Mouse (Mus musculus): Measurements from ENCODE around the gene Gabbr2. TPM values are rescaled to one million over a fixed set of nuclear protein-coding genes. Genes with fewer than 3 reads are reported as not detected.

Gene Gabbr2
- polyA plus RNA-seq, 1 experiment, result not detected

DNA sequence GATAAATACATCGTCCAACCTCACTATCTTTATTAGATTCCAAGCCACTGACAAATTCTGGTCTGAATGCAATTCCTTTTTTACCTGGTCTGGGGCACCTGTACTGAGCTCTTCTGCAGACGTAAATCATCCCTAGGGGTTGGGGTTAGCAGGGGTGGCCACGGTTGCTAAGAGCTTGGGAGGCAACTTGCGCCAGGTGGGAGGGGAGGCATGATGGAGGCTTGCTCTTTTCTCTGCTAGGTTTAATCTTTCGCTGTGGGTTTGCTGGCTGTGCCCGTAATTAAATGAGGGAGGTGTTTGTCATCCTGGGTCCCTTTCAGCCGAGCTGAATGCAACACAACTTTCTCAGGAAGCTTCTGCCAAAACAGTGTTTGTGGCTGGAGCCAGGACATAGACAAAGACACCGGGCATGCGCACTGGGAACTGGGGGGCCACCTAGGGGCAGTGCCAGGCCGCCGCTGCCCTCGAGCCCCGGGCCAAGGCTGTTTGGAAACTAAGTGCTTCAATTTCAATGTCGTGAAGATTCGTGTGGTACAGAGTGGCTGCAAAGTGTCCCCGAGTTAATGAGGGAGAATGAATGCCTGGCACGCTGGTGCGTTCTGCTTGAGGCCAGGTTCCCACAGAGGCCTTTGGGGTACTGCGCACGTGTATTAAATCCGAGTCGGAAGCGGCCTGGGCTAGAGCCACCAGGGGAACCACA, 136.8 kb downstream of the Gabbr2 start:
- Histone ChIP-seq H3K36me3 (ENCODE audit: control insufficient read depth) (peaks cover 64% of the 10 kb centered on the region), H3K9me3 (ENCODE audit: control insufficient read depth, low read length) (peaks cover 16% of the 10 kb centered on the region), H3K4me3 (replicated peaks) (peak overlapping the region; percentile 77), H3K4me1 (ENCODE audit: control insufficient read depth) (peaks cover 75% of the 10 kb centered on the region), H3K27me3 (ENCODE audit: control insufficient read depth) (no peaks in the 10 kb centered on the region)
- TF ChIP-seq GATA1 (IDR thresholded peaks at IDR 0.05; ENCODE audit: low read length) (no peak), TAL1 (IDR thresholded peaks at IDR 0.05; ENCODE audit: low read length) (no peak)

DNA sequence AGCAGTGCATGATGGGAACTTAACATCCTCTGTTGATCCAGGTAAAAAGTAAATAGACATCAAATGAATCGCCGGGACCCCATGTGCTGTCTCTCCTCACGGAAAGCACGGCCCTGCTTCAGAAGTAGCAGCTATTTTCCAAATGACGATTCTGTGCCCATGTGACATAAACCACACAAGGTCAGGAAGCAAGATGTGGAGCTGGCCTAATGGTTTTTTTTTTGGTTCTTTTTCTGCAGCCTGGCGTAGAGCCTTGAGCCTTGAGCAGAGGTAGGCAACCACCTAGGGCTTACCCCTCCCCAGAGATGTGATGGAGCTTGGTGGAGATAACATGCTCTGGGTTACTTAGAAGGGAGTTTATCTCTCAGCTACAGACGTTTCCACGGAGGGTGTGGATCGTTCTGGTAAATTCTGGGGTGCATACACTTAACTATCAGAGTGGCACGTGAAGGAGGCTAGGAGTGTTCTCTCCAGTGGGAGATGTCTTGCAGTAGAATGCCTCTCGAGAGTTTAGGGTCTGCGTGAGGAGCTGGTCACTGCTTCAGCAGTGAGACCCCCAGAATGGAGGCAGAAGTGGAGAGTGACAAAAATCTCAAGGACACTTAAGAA, 137.7 kb downstream of the Gabbr2 start:
- TF ChIP-seq TAL1 (IDR thresholded peaks at IDR 0.05; ENCODE audit: low read length) (peak; percentile 95), GATA1 (IDR thresholded peaks at IDR 0.05; ENCODE audit: low read length) (peak; percentile 90)
- Histone ChIP-seq H3K27me3 (ENCODE audit: control insufficient read depth) (no peaks in the 10 kb centered on the region), H3K4me3 (replicated peaks) (peak overlapping the region; percentile 77), H3K9me3 (ENCODE audit: control insufficient read depth, low read length) (peaks cover 25% of the 10 kb centered on the region), H3K36me3 (ENCODE audit: control insufficient read depth) (peaks cover 55% of the 10 kb centered on the region), H3K4me1 (ENCODE audit: control insufficient read depth) (peaks cover 70% of the 10 kb centered on the region)

DNA sequence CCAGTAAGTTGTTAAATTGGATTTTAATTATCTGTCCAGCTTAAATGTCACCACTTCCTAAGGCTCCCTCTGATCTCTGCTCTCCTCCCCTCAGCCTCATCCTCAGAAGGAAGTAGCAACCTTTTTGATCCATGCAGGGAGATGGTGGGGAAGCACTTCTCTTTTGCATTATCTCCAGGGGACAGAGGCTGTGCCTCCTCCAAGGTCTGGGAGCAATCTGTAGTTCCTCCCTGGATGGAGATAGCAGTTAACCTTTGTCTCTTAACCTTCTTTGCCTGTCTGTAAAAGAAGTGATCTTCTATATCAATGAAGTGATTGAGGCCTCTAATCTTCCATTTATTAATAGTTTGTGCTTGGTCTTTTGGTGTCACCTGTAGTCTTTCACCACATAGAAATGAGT, 143.9 kb downstream of the Gabbr2 start:
- no peaks in the 10 kb centered on the region; the same call in 1 of the 2 replicates for H3K27me3 ChIP-seq (ENCODE audit: control insufficient read depth)
- H3K4me1 ChIP-seq (ENCODE audit: control insufficient read depth), result peaks cover 31% of the 10 kb centered on the region
- no peak for TF ChIP-seq TAL1 (IDR thresholded peaks at IDR 0.05; ENCODE audit: low read length)
- no peak for TF ChIP-seq GATA1 (IDR thresholded peaks at IDR 0.05; ENCODE audit: low read length)
- H3K9me3 ChIP-seq (ENCODE audit: control insufficient read depth, low read length), result peaks cover 34% of the 10 kb centered on the region
- no peak overlapping the region for H3K4me3 ChIP-seq (replicated peaks)
- H3K36me3 ChIP-seq (ENCODE audit: control insufficient read depth), result peaks cover 9% of the 10 kb centered on the region; the same call in 1 of the 2 replicates

DNA sequence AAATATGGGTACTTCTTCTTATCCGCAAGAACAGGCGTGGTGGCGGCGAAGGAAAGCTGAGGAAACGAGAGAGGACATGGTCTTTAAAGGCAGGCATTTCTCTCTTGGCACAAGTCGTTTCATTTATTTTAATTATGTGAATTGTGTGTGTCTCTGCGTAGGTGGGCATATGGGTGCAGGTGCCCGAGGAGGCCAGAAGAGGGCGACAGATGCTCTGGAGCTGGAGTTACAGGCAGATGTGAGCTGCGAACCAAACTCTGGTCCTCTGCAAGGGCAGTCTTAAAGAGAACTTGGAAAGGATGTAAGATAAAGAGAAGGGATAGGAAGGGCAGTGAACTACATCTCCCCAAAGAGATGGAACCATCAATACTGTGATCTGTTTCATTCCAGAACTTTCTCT, 145.3 kb downstream of the Gabbr2 start:
- Histone ChIP-seq H3K9me3 (ENCODE audit: control insufficient read depth, low read length) (peaks cover 34% of the 10 kb centered on the region), H3K27me3 (ENCODE audit: control insufficient read depth) (peaks cover 2% of the 10 kb centered on the region; the same call in 1 of the 2 replicates), H3K4me1 (ENCODE audit: control insufficient read depth) (peaks cover 17% of the 10 kb centered on the region), H3K4me3 (replicated peaks) (no peak overlapping the region), H3K36me3 (ENCODE audit: control insufficient read depth) (peaks cover 9% of the 10 kb centered on the region; the same call in 1 of the 2 replicates)
- TF ChIP-seq TAL1 (IDR thresholded peaks at IDR 0.05; ENCODE audit: low read length), result no peak
- TF ChIP-seq GATA1 (IDR thresholded peaks at IDR 0.05; ENCODE audit: low read length), result no peak

DNA sequence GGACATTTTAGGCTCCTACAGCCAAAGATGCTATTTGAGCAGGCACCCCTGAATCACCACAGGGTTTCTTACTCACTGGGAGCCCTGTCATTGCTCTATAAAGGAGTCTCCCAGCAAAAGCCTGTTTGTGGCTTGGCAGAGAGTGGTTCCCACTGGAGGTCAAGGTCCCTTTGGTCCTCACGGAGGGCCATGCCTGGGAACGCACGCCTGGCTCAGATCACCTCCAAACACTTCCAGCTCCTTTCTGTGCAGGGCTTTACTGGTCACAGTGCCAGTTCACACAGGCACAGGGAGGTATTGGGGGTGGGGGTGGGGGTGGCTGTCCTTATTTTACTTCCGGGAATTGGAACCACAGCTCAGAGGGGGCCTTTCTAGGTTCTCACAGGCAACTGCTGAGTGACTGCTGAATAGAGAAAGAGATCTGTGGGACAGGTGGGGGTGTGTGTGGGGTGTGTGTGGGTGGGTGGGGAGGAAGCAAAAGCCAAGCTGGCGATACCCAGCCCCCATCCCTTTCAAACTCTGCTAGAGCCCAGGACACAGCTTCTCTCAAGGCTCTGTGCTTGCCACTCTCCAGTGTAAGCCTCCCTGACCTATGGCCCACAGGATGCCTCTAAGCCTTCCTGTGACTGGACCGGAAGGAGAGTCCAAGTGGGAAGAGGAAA, 146.6 kb downstream of the Gabbr2 start:
- H3K27me3 ChIP-seq (ENCODE audit: control insufficient read depth), result peaks cover 2% of the 10 kb centered on the region; the same call in 1 of the 2 replicates
- TF ChIP-seq GATA1 (IDR thresholded peaks at IDR 0.05; ENCODE audit: low read length) (no peak), TAL1 (IDR thresholded peaks at IDR 0.05; ENCODE audit: low read length) (no peak)
- H3K4me1 ChIP-seq (ENCODE audit: control insufficient read depth), result peaks cover 14% of the 10 kb centered on the region
- H3K36me3 ChIP-seq (ENCODE audit: control insufficient read depth), result peaks cover 3% of the 10 kb centered on the region; the same call in 1 of the 2 replicates
- no peak overlapping the region for H3K4me3 ChIP-seq (replicated peaks)
- peaks cover 26% of the 10 kb centered on the region for H3K9me3 ChIP-seq (ENCODE audit: control insufficient read depth, low read length)

DNA sequence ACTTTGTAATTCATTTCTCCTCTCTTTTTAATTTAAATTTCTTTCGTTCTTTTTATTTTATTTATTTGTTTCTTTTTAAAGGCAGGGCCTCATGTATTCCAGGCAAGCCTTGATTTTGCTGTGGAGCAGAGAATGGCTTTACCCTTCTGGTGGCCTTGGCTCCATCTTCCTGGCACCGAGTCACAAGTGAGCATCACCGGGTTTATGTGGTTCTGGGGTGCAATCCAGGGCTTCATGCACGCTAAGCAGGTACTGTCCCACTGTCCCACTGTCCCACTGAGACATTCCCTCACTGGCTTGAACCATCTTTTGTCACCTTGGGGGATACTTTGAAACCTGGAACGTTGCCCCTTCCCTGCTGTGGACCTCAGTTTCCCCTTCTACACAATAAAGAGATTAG, 147.1 kb downstream of the Gabbr2 start:
- Histone ChIP-seq H3K9me3 (ENCODE audit: control insufficient read depth, low read length) (peaks cover 21% of the 10 kb centered on the region), H3K4me1 (ENCODE audit: control insufficient read depth) (peaks cover 14% of the 10 kb centered on the region), H3K27me3 (ENCODE audit: control insufficient read depth) (peaks cover 2% of the 10 kb centered on the region; the same call in 1 of the 2 replicates), H3K4me3 (replicated peaks) (no peak overlapping the region), H3K36me3 (ENCODE audit: control insufficient read depth) (no peaks in the 10 kb centered on the region; the same call in 1 of the 2 replicates)
- no peak for TF ChIP-seq TAL1 (IDR thresholded peaks at IDR 0.05; ENCODE audit: low read length)
- TF ChIP-seq GATA1 (IDR thresholded peaks at IDR 0.05; ENCODE audit: low read length), result no peak

DNA sequence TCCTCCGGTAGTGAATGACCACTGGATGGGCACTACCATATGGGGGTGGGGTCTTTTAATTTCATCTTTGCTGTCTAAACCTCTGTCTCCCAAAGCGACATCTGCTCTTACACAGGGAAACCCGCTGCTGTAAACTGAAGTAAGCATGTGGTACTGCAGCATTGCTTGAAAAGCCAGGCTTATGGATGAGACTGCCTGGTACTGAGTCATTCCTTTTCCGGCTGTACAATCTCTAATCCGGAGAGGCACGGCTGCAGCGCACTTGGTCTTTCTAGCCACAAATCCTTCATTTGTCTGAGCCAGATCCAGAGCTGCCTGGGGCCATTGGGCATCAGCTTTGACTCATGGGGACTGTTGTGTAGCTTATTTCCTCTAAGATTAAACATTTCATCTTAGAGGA, 149.1 kb downstream of the Gabbr2 start:
- Histone ChIP-seq H3K4me1 (ENCODE audit: control insufficient read depth) (peaks cover 11% of the 10 kb centered on the region), H3K36me3 (ENCODE audit: control insufficient read depth) (no peaks in the 10 kb centered on the region), H3K9me3 (ENCODE audit: control insufficient read depth, low read length) (peaks cover 10% of the 10 kb centered on the region), H3K27me3 (ENCODE audit: control insufficient read depth) (peaks cover 2% of the 10 kb centered on the region; the same call in 1 of the 2 replicates), H3K4me3 (replicated peaks) (no peak overlapping the region)
- TF ChIP-seq GATA1 (IDR thresholded peaks at IDR 0.05; ENCODE audit: low read length), result no peak
- TF ChIP-seq TAL1 (IDR thresholded peaks at IDR 0.05; ENCODE audit: low read length), result no peak

DNA sequence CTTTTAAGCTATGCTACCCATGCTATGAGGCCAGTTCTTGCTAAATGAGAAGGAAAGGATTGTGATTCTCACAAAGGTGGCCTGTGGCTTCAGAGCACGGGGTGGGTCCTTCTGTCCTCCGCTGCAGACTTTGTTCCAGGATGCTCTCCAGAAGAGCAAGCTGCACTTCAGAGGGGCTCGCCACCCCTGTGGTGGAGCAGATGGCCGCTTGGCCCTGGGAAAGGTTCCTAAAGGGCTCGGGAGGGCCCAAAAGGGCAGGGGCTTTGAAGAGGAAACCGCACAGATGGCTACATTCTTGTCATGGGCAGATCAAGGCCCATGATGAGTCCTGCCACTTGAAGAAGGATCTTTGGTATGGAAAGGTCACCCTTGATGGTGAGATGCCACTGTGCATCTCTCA, 151.5 kb downstream of the Gabbr2 start:
- no peaks in the 10 kb centered on the region for H3K9me3 ChIP-seq (ENCODE audit: control insufficient read depth, low read length)
- H3K4me3 ChIP-seq (replicated peaks), result no peak overlapping the region
- TF ChIP-seq TAL1 (IDR thresholded peaks at IDR 0.05; ENCODE audit: low read length) (no peak), GATA1 (IDR thresholded peaks at IDR 0.05; ENCODE audit: low read length) (no peak)

DNA sequence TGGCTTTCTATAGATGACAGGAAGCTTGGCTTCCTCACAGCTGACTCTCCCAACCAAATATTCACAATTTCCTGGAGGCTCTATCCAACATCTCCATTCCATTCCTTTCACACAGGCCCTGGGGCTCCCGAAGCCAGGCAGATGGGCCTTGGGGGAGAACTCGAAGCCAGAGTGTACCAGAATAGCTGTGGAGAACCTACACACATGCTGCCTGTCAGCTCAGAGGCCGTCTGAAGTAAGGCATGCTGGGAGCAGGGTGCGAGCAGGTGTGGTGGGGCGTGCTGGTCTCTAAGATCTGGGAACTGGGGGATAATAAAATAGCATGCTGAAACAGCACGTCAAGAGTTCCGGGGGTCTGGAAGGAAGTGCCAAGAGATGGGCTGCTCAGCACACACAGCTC, 154.3 kb downstream of the Gabbr2 start:
- Histone ChIP-seq H3K27me3 (ENCODE audit: control insufficient read depth) (peaks cover 2% of the 10 kb centered on the region; the same call in 1 of the 2 replicates), H3K4me3 (replicated peaks) (no peak overlapping the region), H3K4me1 (ENCODE audit: control insufficient read depth) (peaks cover 39% of the 10 kb centered on the region), H3K9me3 (ENCODE audit: control insufficient read depth, low read length) (no peaks in the 10 kb centered on the region), H3K36me3 (ENCODE audit: control insufficient read depth) (no peaks in the 10 kb centered on the region)
- TF ChIP-seq TAL1 (IDR thresholded peaks at IDR 0.05; ENCODE audit: low read length), result no peak
- TF ChIP-seq GATA1 (IDR thresholded peaks at IDR 0.05; ENCODE audit: low read length), result no peak

More for the DNA sequence above, 151.5 kb downstream of the Gabbr2 start:
- no peaks in the 10 kb centered on the region for H3K36me3 ChIP-seq (ENCODE audit: control insufficient read depth)
- peaks cover 2% of the 10 kb centered on the region; the same call in 1 of the 2 replicates for H3K27me3 ChIP-seq (ENCODE audit: control insufficient read depth)
- H3K4me1 ChIP-seq (ENCODE audit: control insufficient read depth), result peaks cover 29% of the 10 kb centered on the region

Measured in erythroblast, embryonic 14.5 days (primary cell).